18 mouse cellular contexts compared by ENCODE assay signal in genomic region chr10:120624203-120624942, GRCm38 (mm10).
DNase-seq lines count a peak whose midpoint lies in the region; ATAC-seq and TF ChIP-seq lines count a peak whose summit lies in the region.
"Had no signal": no experiment of that assay in that cellular context is flagged by ENCODE, and none has a peak within 500 bp of the region (broad histone marks: within the 10 kb centered on the region; RNA-seq: fewer than 3 reads in every experiment).

No protein-coding gene starts in this region.

- H3K4me1 ChIP-seq in forebrain, embryonic 11.5 days (replicated peaks; ENCODE audit: control insufficient read depth, insufficient read depth, low read length): no peaks in the 10 kb centered on the region
- no peaks in the 10 kb centered on the region for H3K4me1 ChIP-seq in forebrain, embryonic 14.5 days (ENCODE audit: control insufficient read depth, insufficient read depth, low read length)
- no peaks in the 10 kb centered on the region for H3K4me1 ChIP-seq in neural tube, embryonic 11.5 days (ENCODE audit: control insufficient read depth, insufficient read depth, low read length)
- peaks cover 18% of the 10 kb centered on the region for H3K4me1 ChIP-seq in embryonic fibroblast, embryonic 13.5 days (ENCODE audit: control insufficient read depth, insufficient read depth, low read length)
- 0 out of 2 replicates have a peak, but pooled peaks cover 3% of the 10 kb centered on the region for H3K4me1 ChIP-seq in thymus, adult 2 months (replicated peaks; ENCODE audit: control insufficient read depth, insufficient read depth, low read length)
- H3K4me1 ChIP-seq: forebrain, embryonic 15.5 days; heart, embryonic 13.5 days; hindbrain, embryonic 12.5 days had no signal

- no peak for TF ChIP-seq CTCF in embryonic fibroblast, embryonic 13.5 days (IDR thresholded peaks at IDR 0.05; ENCODE audit: borderline replicate concordance, insufficient read depth, low read length)
- TF ChIP-seq CTCF in thymus, adult 2 months (IDR thresholded peaks at IDR 0.05; ENCODE audit: borderline replicate concordance, control insufficient read depth, extremely low read depth, insufficient read depth, low read length, poor library complexity): no peak

- no peak overlapping the region for H3K4me3 ChIP-seq in forebrain, embryonic 11.5 days (ENCODE audit: low read depth, low read length)
- H3K4me3 ChIP-seq in forebrain, embryonic 14.5 days (ENCODE audit: low read depth, low read length): no peak overlapping the region
- H3K4me3 ChIP-seq in neural tube, embryonic 11.5 days (ENCODE audit: low read depth, low read length): no peak overlapping the region
- H3K4me3 ChIP-seq in embryonic fibroblast, embryonic 13.5 days (ENCODE audit: insufficient read depth, low read length): no peak overlapping the region
- no peak overlapping the region for H3K4me3 ChIP-seq in thymus, adult 2 months (ENCODE audit: control insufficient read depth, insufficient read depth, low read length)
- H3K4me3 ChIP-seq: forebrain, embryonic 15.5 days; heart, embryonic 13.5 days; hindbrain, embryonic 12.5 days; limb, embryonic 13.5 days; midbrain, embryonic 12.5 days; neural tube, embryonic 13.5 days had no signal

- H3K9me3 ChIP-seq in forebrain, embryonic 11.5 days (ENCODE audit: control insufficient read depth, low read length): no peaks in the 10 kb centered on the region
- H3K9me3 ChIP-seq in forebrain, embryonic 14.5 days (replicated peaks; ENCODE audit: control insufficient read depth, low read length): no peaks in the 10 kb centered on the region
- H3K9me3 ChIP-seq in neural tube, embryonic 11.5 days (ENCODE audit: control insufficient read depth, low read length): no peaks in the 10 kb centered on the region
- H3K9me3 ChIP-seq: forebrain, embryonic 15.5 days; heart, embryonic 13.5 days; hindbrain, embryonic 12.5 days; limb, embryonic 13.5 days; midbrain, embryonic 12.5 days; neural tube, embryonic 13.5 days had no signal

- no peaks in the 10 kb centered on the region for H3K27me3 ChIP-seq in forebrain, embryonic 11.5 days (ENCODE audit: control insufficient read depth, insufficient read depth, low read length)
- H3K27me3 ChIP-seq in forebrain, embryonic 14.5 days (replicated peaks; ENCODE audit: control insufficient read depth, insufficient read depth, low read length): no peaks in the 10 kb centered on the region
- no peaks in the 10 kb centered on the region for H3K27me3 ChIP-seq in neural tube, embryonic 11.5 days (ENCODE audit: control insufficient read depth, insufficient read depth, low read length)
- H3K27me3 ChIP-seq in thymus, adult 2 months (ENCODE audit: control insufficient read depth, insufficient read depth, low read length): no peaks in the 10 kb centered on the region
- H3K27me3 ChIP-seq: forebrain, embryonic 15.5 days; hindbrain, embryonic 12.5 days; limb, embryonic 13.5 days; midbrain, embryonic 12.5 days; neural tube, embryonic 13.5 days had no signal

- no peaks in the 10 kb centered on the region for H3K36me3 ChIP-seq in forebrain, embryonic 11.5 days (ENCODE audit: control insufficient read depth, insufficient read depth, low read length)
- H3K36me3 ChIP-seq in forebrain, embryonic 14.5 days (ENCODE audit: control insufficient read depth, insufficient read depth, low read length): no peaks in the 10 kb centered on the region
- no peaks in the 10 kb centered on the region for H3K36me3 ChIP-seq in neural tube, embryonic 11.5 days (ENCODE audit: control insufficient read depth, insufficient read depth, low read length)
- no peaks in the 10 kb centered on the region for H3K36me3 ChIP-seq in thymus, adult 2 months (ENCODE audit: control insufficient read depth, insufficient read depth, low read length)
- H3K36me3 ChIP-seq: forebrain, embryonic 15.5 days; heart, embryonic 13.5 days; hindbrain, embryonic 12.5 days; limb, embryonic 13.5 days; midbrain, embryonic 12.5 days; neural tube, embryonic 13.5 days had no signal

- H3K4me2 ChIP-seq in forebrain, embryonic 11.5 days (ENCODE audit: low read depth, low read length, severe bottlenecking): no peak overlapping the region
- H3K4me2 ChIP-seq in forebrain, embryonic 14.5 days (ENCODE audit: low read length): no peak overlapping the region
- H3K4me2 ChIP-seq in neural tube, embryonic 11.5 days (ENCODE audit: low read depth): no peak overlapping the region
- H3K4me2 ChIP-seq: forebrain, embryonic 15.5 days; heart, embryonic 13.5 days; hindbrain, embryonic 12.5 days; limb, embryonic 13.5 days; midbrain, embryonic 12.5 days; neural tube, embryonic 13.5 days had no signal

- TF ChIP-seq POLR2A in embryonic fibroblast, embryonic 13.5 days (IDR thresholded peaks at IDR 0.05; ENCODE audit: low read depth, low read length): no peak; the same call in 1 of the 2 replicates
- TF ChIP-seq POLR2A in thymus, adult 2 months (IDR thresholded peaks at IDR 0.05; ENCODE audit: control insufficient read depth, extremely low read depth, insufficient read depth, low read length, poor library complexity): no peak

- 68% methylated on average over 10 of the region's 10 CpGs for WGBS in forebrain, embryonic 11.5 days
- 62% methylated on average over 10 of the region's 10 CpGs for WGBS in forebrain, embryonic 14.5 days
- 60% methylated on average over 10 of the region's 10 CpGs for WGBS in neural tube, embryonic 11.5 days
- 85% methylated on average over 10 of the region's 10 CpGs for WGBS in thymus, adult 2 months

- peak; percentile 37 for DNase-seq in forebrain, embryonic 11.5 days (ENCODE audit: low spot score)
- no peak for DNase-seq in forebrain, embryonic 14.5 days (ENCODE audit: low spot score)
- DNase-seq in neural tube, embryonic 11.5 days (ENCODE audit: low spot score): peak; percentile 23
- no peak for DNase-seq in neural tube, embryonic 10.5 days (ENCODE audit: extremely low spot score, low spot score)
- DNase-seq in thymus, adult 2 months: no peak
- no peak for DNase-seq in lung, postnatal 36 days
- DNase-seq: gastrocnemius, postnatal 25 days; kidney, adult 8-10 months; layer of hippocampus, adult 9-11 months; thymus, adult 18-20 months had no signal

- no peak overlapping the region for H3K9ac ChIP-seq in forebrain, embryonic 11.5 days (ENCODE audit: low read length)
- no peak overlapping the region for H3K9ac ChIP-seq in forebrain, embryonic 14.5 days (ENCODE audit: low read length)
- no peak overlapping the region for H3K9ac ChIP-seq in neural tube, embryonic 11.5 days (ENCODE audit: low read length)
- H3K9ac ChIP-seq: forebrain, embryonic 15.5 days; heart, embryonic 13.5 days; hindbrain, embryonic 12.5 days; limb, embryonic 13.5 days; midbrain, embryonic 12.5 days; neural tube, embryonic 13.5 days had no signal

- H3K27ac ChIP-seq in forebrain, embryonic 11.5 days (ENCODE audit: low read depth, low read length): no peak overlapping the region
- no peak overlapping the region for H3K27ac ChIP-seq in forebrain, embryonic 14.5 days (ENCODE audit: low read depth, low read length)
- no peak overlapping the region for H3K27ac ChIP-seq in neural tube, embryonic 11.5 days (ENCODE audit: low read depth, low read length)
- peak overlapping the region; percentile 97 for H3K27ac ChIP-seq in embryonic fibroblast, embryonic 13.5 days (ENCODE audit: insufficient read depth, low read length)
- H3K27ac ChIP-seq in thymus, adult 2 months (ENCODE audit: control insufficient read depth, insufficient read depth, low read length): no peak overlapping the region
- H3K27ac ChIP-seq: forebrain, embryonic 15.5 days; heart, embryonic 13.5 days; hindbrain, embryonic 12.5 days; limb, embryonic 13.5 days; midbrain, embryonic 12.5 days; neural tube, embryonic 13.5 days had no signal

- ATAC-seq in forebrain, embryonic 11.5 days (replicated peaks; ENCODE audit: low FRiP score): no peak
- ATAC-seq in forebrain, embryonic 14.5 days: no peak
- no peak for ATAC-seq in neural tube, embryonic 11.5 days (ENCODE audit: insufficient read depth, low FRiP score, low TSS enrichment)
- ATAC-seq in granulocyte monocyte progenitor cell, adult 5-6 weeks (replicated peaks; ENCODE audit: poor library complexity, severe bottlenecking): no peak
- ATAC-seq: forebrain, embryonic 15.5 days had no signal

Comparison
In these comparisons a context has a peak if more than half of its experiments do, and no peak if none do; other contexts are left out.
1. DNase-seq: peak in forebrain, embryonic 11.5 days (single experiment) and neural tube, embryonic 11.5 days (single experiment); none in forebrain, embryonic 14.5 days (single experiment), neural tube, embryonic 10.5 days (single experiment), thymus, adult 2 months (single experiment) and lung, postnatal 36 days (single experiment).